Mouse (Mus musculus): ENCODE data around the gene Plxnd1. TPM values are rescaled to one million over a fixed set of nuclear protein-coding genes. Genes with fewer than 3 reads are reported as not detected.
A peak's percentile ranks its signal among the peaks of the same experiment; 100 is the strongest.

Plxnd1 gene
- polyA plus RNA-seq, 1 experiment, result 66.1 TPM

GRCm38 (mm10) chr6:115961743-115962142, 33.1 kb downstream of the Plxnd1 start:
- no peak for DNase-seq (ENCODE audit: low read depth in 1 of 2, low spot score in 2 of 2)
- 89% methylated on average over 3 of the region's 3 CpGs for WGBS
- TF ChIP-seq POLR2A (IDR thresholded peaks at IDR 0.05; ENCODE audit: low read depth, low read length) (no peak), CTCF (IDR thresholded peaks at IDR 0.05; ENCODE audit: extremely low read depth, insufficient read depth, insufficient read length, insufficient replicate concordance) (no peak)
- Histone ChIP-seq H3K36me3 (ENCODE audit: control insufficient read depth, insufficient read depth, low read length) (peaks cover 24% of the 10 kb centered on the region), H3K4me3 (ENCODE audit: extremely low read depth, insufficient read depth, insufficient read length) (no peak overlapping the region), H3K4me1 (ENCODE audit: control insufficient read depth, insufficient read depth, insufficient read length) (no peaks in the 10 kb centered on the region), H3K27ac (ENCODE audit: insufficient read depth, low read length) (no peak overlapping the region), H3K27me3 (ENCODE audit: control insufficient read depth, insufficient read depth, low read length) (no peaks in the 10 kb centered on the region)

- Histone ChIP-seq H3K4me1 (ENCODE audit: control insufficient read depth, insufficient read depth, insufficient read length) (no peaks in the 10 kb centered on the region), H3K4me3 (ENCODE audit: extremely low read depth, insufficient read depth, insufficient read length) (no peak overlapping the region), H3K36me3 (ENCODE audit: control insufficient read depth, insufficient read depth, low read length) (peaks cover 22% of the 10 kb centered on the region), H3K27ac (ENCODE audit: insufficient read depth, low read length) (no peak overlapping the region), H3K27me3 (ENCODE audit: control insufficient read depth, insufficient read depth, low read length) (no peaks in the 10 kb centered on the region)
- no peak for DNase-seq (ENCODE audit: low read depth in 1 of 2, low spot score in 2 of 2)
- TF ChIP-seq POLR2A (IDR thresholded peaks at IDR 0.05; ENCODE audit: low read depth, low read length), result no peak
- no peak for TF ChIP-seq CTCF (IDR thresholded peaks at IDR 0.05; ENCODE audit: extremely low read depth, insufficient read depth, insufficient read length, insufficient replicate concordance)
- WGBS, result 94% methylated on average over 19 of the region's 19 CpGs
Observed at GRCm38 (mm10) chr6:115960322-115960721, 34.5 kb downstream of the Plxnd1 start.

GRCm38 (mm10) chr6:115959151-115959691, 35.6 kb downstream of the Plxnd1 start:
- H3K4me1 ChIP-seq (ENCODE audit: control insufficient read depth, insufficient read depth, insufficient read length), result no peaks in the 10 kb centered on the region
- TF ChIP-seq CTCF (IDR thresholded peaks at IDR 0.05; ENCODE audit: extremely low read depth, insufficient read depth, insufficient read length, insufficient replicate concordance), result no peak
- TF ChIP-seq POLR2A (IDR thresholded peaks at IDR 0.05; ENCODE audit: low read depth, low read length), result no peak
- DNase-seq (ENCODE audit: low read depth in 1 of 2, low spot score in 2 of 2), result no peak
- no peak overlapping the region for H3K4me3 ChIP-seq (ENCODE audit: extremely low read depth, insufficient read depth, insufficient read length)
- peak overlapping the region; percentile 47 for H3K27ac ChIP-seq (ENCODE audit: insufficient read depth, low read length)
- peaks cover 22% of the 10 kb centered on the region for H3K36me3 ChIP-seq (ENCODE audit: control insufficient read depth, insufficient read depth, low read length)
- 92% methylated on average over 7 of the region's 7 CpGs for WGBS
- no peaks in the 10 kb centered on the region for H3K27me3 ChIP-seq (ENCODE audit: control insufficient read depth, insufficient read depth, low read length)

- no peak for DNase-seq (ENCODE audit: low read depth in 1 of 2, low spot score in 2 of 2)
- H3K36me3 ChIP-seq (ENCODE audit: control insufficient read depth, insufficient read depth, low read length), result peaks cover 18% of the 10 kb centered on the region
- 0 out of 2 replicates have a peak overlapping the region, but pooled peaks have one; percentile 42 for H3K27ac ChIP-seq (ENCODE audit: insufficient read depth, low read length)
- no peak for TF ChIP-seq CTCF (IDR thresholded peaks at IDR 0.05; ENCODE audit: extremely low read depth, insufficient read depth, insufficient read length, insufficient replicate concordance)
- TF ChIP-seq POLR2A (IDR thresholded peaks at IDR 0.05; ENCODE audit: low read depth, low read length), result no peak
- no peaks in the 10 kb centered on the region for H3K4me1 ChIP-seq (ENCODE audit: control insufficient read depth, insufficient read depth, insufficient read length)
- H3K4me3 ChIP-seq (ENCODE audit: extremely low read depth, insufficient read depth, insufficient read length), result no peak overlapping the region
- no peaks in the 10 kb centered on the region for H3K27me3 ChIP-seq (ENCODE audit: control insufficient read depth, insufficient read depth, low read length)
- 96% methylated on average over 9 of the region's 9 CpGs for WGBS
Observed at GRCm38 (mm10) chr6:115958445-115958844, 36.4 kb downstream of the Plxnd1 start.

- no peak for TF ChIP-seq CTCF (IDR thresholded peaks at IDR 0.05; ENCODE audit: extremely low read depth, insufficient read depth, insufficient read length, insufficient replicate concordance)
- TF ChIP-seq POLR2A (IDR thresholded peaks at IDR 0.05; ENCODE audit: low read depth, low read length), result no peak
- no peak for DNase-seq (ENCODE audit: low read depth in 1 of 2, low spot score in 2 of 2)
- Histone ChIP-seq H3K27ac (ENCODE audit: insufficient read depth, low read length) (no peak overlapping the region), H3K4me1 (ENCODE audit: control insufficient read depth, insufficient read depth, insufficient read length) (no peaks in the 10 kb centered on the region), H3K27me3 (ENCODE audit: control insufficient read depth, insufficient read depth, low read length) (no peaks in the 10 kb centered on the region), H3K36me3 (ENCODE audit: control insufficient read depth, insufficient read depth, low read length) (peaks cover 17% of the 10 kb centered on the region), H3K4me3 (ENCODE audit: extremely low read depth, insufficient read depth, insufficient read length) (no peak overlapping the region)
- 81% methylated on average over 6 of the region's 6 CpGs for WGBS
Observed at GRCm38 (mm10) chr6:115957681-115958080, 37.1 kb downstream of the Plxnd1 start.

GRCm38 (mm10) chr6:115956922-115957601, 37.7 kb downstream of the Plxnd1 start:
- DNase-seq (ENCODE audit: low read depth in 1 of 2, low spot score in 2 of 2), result no peak
- Histone ChIP-seq H3K4me1 (ENCODE audit: control insufficient read depth, insufficient read depth, insufficient read length) (no peaks in the 10 kb centered on the region), H3K27me3 (ENCODE audit: control insufficient read depth, insufficient read depth, low read length) (no peaks in the 10 kb centered on the region), H3K4me3 (ENCODE audit: extremely low read depth, insufficient read depth, insufficient read length) (no peak overlapping the region), H3K36me3 (ENCODE audit: control insufficient read depth, insufficient read depth, low read length) (peaks cover 16% of the 10 kb centered on the region), H3K27ac (ENCODE audit: insufficient read depth, low read length) (peak overlapping the region; percentile 29; the same call in 1 of the 2 replicates)
- TF ChIP-seq CTCF (IDR thresholded peaks at IDR 0.05; ENCODE audit: extremely low read depth, insufficient read depth, insufficient read length, insufficient replicate concordance), result no peak
- no peak for TF ChIP-seq POLR2A (IDR thresholded peaks at IDR 0.05; ENCODE audit: low read depth, low read length)
- WGBS, result 65% methylated on average over 16 of the region's 16 CpGs

- no peak overlapping the region for H3K4me3 ChIP-seq (ENCODE audit: extremely low read depth, insufficient read depth, insufficient read length)
- no peak for DNase-seq (ENCODE audit: low read depth in 1 of 2, low spot score in 2 of 2)
- no peak overlapping the region for H3K27ac ChIP-seq (ENCODE audit: insufficient read depth, low read length)
- WGBS, result 88% methylated on average over 13 of the region's 13 CpGs
- H3K4me1 ChIP-seq (ENCODE audit: control insufficient read depth, insufficient read depth, insufficient read length), result no peaks in the 10 kb centered on the region
- TF ChIP-seq POLR2A (IDR thresholded peaks at IDR 0.05; ENCODE audit: low read depth, low read length) (no peak), CTCF (IDR thresholded peaks at IDR 0.05; ENCODE audit: extremely low read depth, insufficient read depth, insufficient read length, insufficient replicate concordance) (no peak)
- no peaks in the 10 kb centered on the region for H3K27me3 ChIP-seq (ENCODE audit: control insufficient read depth, insufficient read depth, low read length)
- peaks cover 13% of the 10 kb centered on the region for H3K36me3 ChIP-seq (ENCODE audit: control insufficient read depth, insufficient read depth, low read length)
Observed at GRCm38 (mm10) chr6:115956418-115956921, 38.3 kb downstream of the Plxnd1 start.
